Mouse (Mus musculus) embryo, embryonic 11.5 days (tissue): ENCODE data around the gene Zc3h12c.
A peak's percentile ranks its signal among the peaks of the same experiment; 100 is the strongest.

Experiments used
- DNase-seq: peaks from one replicate; pipeline ENCODE4 v3.0.0-alpha.2; 2012; ENCODE audit warnings: low read depth, low spot score

Gene Zc3h12c

DNA sequence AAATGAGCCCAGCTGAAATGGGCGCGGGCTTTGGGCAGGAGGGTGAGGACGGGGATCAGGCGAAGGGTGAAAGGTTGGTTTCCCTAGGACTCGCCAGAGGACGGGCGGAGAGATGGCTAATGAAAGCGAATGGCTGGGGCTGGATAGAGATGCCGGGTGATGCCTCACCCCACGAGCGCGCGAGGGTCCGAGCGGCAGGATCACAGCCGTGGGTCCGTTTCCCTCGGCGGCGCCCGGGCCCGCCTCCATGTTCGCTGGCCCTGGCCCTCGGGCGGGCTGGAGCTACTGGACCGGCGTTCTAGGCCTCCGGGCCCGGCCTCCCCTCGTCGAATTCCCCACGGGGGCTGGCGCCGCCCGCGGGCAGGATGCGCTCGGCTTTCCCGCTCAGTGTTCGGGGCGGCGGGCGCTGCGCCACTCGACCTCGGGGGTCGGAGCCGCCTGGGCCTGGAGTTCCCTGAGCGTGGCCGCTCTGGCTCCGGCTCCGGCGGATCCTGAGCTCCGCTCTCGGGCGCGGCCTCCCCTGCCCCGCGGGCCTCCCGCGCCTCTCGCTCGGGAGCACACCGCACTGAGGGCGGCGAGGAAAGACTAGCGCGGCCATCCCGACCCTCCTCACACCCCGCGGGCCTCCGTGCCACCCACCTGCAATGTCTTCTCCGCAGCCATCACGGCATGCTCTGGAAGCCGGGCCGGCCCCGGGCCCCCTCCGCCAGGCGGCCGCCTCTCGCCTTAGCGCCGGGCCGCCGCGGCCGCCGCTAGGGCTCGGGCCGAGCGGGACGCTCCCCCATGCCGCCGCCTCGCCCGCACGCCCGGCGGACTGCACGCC, at the start of gene Zc3h12c:
Zc3h12c (minus strand) TSS at position 710 of the 823 bp plus-strand sequence.
- peak; percentile 38 for DNase-seq

DNA sequence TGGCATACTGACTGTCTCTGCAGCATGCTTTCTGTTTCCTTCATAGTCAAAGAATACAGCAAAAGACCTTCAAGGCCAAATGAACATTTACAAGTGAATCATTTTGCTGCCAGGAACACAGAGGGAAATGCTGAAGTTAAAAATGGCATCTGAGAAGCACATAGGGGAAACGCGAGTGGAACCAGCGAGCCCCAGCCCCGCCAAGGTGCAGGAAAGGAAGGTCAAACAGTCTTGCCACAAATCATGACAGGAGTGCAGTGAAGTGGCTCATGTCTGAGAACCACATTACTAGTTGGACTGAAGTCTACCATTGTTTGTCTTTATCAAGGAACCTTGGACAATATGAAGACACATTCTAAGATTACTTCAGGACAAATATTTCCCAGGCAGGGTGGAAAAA, 49.3 kb upstream of the Zc3h12c start:
- no peak for DNase-seq

DNA sequence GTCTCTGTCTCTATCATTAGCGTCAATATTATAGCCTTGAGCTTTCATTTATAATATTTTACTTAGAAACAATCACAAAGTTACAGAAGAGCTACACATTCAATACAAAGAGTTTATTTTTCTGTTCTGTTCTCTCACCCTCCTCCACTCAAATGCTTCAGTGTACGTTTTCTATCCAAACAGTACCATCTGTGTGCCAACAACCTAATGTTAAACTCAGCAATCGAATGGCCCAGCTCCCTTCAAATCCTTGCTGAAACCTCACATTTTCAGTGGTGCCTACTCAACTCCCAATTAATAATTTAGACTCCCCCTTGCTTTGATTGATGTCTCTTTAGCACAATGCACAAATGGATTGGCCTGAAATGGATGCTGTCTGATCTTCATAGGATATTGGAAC, 46.9 kb upstream of the Zc3h12c start:
- no peak for DNase-seq

DNA sequence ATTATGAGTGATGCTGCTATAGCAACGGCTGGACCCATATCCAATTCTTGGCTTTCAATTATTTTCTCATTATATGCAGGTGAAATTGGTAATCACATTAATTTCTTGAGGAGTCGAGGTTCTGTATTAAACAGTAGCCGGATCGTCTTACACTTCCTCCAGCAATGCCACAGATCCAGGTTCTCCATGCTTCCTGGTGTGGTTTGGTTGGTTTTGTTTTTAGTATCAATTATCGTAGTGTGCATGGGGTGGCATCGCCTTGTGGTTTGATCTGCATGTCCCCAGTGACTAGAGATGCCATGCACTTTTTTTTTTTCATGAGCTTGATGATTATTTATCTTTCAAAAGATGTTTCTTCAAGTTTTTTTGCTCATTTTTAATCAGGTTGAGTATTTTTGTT, 44.0 kb upstream of the Zc3h12c start:
- no peak for DNase-seq

DNA sequence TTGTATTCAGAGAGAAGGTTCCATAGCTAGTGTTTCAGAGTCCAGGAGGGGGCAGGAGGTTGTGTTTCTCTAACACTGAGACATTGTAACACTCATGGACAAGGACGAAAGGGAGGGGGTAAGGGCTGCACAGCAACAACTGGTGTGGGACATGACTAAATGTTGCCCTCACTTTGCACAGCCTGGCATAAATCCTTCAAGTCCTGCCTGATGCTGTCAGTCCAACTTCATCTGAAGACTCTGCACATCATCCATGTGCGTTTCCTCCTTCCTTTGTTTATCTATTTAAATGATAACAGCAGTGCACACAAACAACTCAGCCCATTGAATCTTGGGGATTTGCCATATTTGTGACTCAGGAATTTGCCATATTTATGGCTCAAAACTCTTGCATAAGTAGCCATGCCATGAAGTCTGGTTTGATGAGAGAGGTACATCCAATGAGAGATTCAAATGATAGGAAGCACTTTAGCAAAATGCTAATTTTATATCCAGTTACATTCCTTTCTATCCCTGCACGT, 40.2 kb upstream of the Zc3h12c start:
- no peak for DNase-seq

DNA sequence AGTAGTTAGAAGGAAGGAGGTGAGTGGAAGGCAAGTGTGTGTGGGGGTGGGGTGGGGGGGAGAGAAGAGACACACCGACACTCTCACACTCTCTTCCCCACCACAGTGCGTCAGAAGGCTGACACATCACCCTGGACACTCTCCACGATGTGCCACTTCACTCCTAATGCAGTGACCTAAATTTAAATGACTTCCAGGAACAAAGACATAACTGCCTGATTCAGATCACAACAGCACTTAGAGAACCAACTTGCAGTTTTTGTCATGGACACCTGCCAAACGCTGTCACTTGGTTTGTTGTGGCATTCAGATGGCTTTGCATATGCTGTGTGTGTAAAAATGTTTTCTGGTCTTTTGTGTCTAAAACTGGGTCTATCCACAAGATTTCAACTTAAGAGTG, 34.8 kb upstream of the Zc3h12c start:
- DNase-seq = no peak

DNA sequence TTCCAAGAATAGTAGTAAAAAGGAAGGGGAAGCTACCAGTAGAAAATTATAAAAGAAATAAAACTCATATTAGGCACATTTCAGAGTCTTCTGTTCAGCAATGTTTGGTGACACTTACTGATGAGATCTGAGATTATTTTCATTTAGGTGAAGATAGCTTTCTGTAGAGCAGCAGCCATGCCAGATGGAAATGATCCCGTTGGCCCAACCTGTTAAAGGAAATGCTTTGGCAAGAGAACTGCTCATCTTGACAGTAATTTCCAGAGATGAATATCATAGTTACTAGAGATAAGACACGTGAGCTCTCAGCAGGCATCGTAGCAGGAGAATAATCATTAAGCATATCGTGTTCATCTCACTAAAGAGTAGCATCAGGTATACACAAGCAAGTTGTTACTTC, 31.9 kb upstream of the Zc3h12c start:
- DNase-seq = no peak

DNA sequence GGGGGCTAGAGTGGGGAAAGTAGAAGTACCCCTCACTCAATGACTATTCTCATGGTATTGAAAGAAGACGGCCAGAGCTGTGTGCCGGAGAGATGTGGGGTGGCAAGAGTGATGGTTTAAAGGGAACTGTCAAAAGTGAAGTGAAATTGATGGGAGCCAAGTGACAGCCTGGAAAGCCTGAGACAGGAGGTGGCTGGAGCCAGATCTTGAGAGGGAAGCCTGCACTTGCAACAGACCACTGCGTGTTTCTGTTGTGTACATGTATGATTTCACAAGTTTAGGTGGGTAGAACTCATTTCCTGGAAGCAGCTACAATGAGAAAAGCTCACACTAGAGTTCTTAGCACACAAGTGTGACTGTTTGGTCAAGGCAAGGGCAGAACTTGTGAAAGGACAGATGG, 27.5 kb upstream of the Zc3h12c start:
- DNase-seq = no peak

DNA sequence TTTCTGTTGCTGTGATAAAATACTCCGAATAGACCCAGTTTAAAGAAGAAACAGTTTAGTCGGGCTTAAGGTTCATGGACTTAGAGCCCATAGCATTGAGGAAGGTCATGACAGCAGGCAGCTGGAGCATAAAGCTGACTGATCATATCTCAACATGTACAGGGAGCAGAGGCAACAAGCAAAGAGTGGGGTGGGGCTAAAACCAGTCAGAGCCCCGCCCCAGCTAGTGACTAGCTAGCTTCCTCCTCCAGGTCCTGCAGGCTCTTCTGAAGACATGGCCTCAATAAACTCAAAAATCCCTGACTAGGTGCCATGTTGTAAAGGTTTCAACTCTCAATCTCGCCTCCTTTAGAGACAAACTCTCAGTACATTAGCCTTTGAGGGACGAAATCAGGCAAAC, 25.5 kb upstream of the Zc3h12c start:
- no peak for DNase-seq

DNA sequence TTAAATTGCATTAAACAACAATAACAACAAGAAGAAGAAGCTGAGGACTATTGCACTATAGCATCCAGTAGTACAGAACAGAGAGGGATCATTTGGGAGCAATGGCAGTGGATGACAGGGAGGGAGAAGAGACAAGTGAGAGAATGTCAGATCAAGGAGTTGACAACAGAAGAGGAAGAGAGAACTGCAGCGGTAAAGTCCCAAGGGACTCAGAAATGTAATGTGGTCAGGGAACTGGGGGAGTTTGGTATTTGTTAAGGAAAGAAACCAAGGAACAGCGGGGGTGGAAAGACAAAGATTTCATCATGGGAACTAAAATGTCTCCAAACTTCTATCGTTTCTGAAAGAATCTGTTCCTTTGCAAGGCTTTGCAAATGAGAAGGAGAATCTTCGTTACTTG, 22.5 kb upstream of the Zc3h12c start:
- DNase-seq = no peak

DNA sequence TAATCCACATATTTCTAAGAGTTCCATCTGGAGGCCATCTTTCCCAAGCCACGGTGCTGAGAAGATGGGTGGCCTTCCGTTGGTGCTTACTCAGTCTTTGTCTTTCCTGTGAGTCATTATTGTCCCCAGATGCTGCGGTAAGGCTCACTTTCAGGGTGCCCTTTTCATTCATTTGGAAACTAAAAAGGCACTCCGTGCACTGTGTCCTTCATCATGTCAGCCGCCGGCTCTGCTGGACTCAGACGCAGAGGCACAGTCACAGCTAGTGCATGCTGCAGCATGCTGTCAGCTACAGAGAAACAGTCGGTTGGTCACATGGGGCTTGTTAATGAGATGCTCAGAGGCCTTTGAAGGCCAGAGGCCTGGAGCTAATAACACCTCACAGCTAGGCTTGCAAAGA, 19.7 kb upstream of the Zc3h12c start:
- peak; percentile 17 for DNase-seq

DNA sequence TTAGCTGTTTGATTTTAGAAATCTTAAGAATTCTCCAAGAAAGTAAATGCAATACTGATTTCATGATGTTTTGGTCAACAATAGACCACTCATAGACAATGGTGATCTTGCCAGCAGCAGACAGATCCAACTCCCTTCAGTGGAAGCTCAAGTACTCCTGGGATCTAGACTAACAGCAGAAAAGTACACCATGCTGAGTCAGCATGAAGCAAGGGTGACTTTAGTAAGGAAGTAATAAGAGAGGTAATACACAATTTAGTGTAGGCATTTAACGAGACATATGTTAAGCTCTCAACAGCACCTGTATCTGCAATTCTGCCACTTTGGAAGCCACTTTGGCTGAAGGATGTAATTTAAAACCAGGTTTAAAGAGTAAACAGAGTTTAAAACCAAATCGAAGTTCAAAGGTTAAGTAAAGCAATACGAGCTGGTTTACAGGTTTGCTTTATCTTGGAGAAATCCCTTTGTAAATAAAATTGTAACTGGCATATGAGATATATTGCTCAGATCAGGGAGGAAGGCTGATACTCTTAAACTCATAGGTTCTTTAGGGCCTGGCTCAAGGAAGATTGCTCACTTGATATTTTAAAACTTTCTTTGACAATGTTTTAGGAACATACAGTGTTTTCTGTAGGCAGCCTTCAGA, 18.0 kb upstream of the Zc3h12c start:
- no peak for DNase-seq

DNA sequence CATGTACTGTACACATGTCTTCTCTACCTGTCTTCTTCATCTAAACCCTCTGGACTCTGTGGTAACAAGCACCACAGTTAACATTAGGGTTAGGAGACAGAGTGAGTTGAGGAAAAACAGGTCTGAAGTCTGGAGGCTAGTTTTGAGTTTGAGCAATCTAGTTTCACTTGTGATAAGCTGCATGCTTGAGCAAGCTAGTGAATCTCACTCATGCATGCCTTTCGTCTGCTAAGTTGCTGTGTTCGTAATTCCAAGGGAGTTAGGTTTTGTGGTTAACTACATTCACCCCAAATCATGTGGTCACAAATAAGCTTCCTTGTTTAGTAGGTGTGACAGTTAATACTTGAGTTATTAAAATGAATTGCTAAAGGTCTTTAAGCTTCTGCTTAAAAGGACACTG, 13.0 kb upstream of the Zc3h12c start:
- no peak for DNase-seq

DNA sequence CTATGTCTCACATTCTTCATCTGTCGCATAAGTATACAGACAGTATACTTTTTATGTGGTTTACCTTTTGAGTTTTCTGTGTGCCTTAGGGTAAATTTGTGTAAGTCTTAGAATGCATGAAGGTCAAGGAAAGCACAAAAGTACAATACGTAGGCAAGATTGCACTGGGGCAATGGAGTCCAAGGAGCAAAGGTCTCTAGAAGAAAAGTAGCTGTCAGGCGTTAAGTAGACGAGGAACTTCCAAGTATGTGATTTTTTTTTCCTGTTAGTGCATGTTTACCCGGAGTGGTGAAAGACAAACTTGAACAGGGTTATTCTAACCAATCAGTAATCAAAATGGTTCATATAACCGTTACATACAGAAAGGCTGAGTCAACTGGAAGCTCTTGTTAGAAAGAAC, 12.5 kb upstream of the Zc3h12c start:
- no peak for DNase-seq

DNA sequence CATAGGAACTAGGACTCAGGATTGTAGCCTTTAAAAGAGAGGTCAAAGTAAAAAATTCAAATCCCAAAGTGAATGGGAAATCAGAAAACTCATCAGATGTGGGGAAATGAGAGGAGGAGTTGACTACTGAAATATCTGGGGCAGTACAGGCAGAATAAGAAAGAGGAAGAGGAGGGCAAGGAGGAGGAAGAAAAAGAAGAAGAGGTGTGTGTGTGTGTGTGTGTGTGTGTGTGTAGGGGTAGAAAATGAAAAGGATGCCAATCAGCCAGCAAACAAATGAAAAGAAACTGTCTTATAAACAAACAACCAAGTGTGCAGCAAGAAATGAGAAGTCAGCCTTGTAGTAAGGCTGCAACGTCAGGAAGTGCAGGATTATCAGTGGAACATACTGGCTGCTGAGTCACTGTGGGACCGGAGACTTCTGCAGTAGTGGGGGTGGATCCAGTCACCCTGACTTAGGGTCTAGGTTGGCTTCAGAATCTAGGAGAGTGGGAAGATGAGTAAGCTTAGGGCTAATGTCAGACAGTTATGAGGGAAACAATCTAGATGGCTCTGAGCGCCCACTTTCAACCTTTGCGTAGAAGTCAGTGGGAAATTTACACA, 7.0 kb upstream of the Zc3h12c start:
- DNase-seq = no peak

DNA sequence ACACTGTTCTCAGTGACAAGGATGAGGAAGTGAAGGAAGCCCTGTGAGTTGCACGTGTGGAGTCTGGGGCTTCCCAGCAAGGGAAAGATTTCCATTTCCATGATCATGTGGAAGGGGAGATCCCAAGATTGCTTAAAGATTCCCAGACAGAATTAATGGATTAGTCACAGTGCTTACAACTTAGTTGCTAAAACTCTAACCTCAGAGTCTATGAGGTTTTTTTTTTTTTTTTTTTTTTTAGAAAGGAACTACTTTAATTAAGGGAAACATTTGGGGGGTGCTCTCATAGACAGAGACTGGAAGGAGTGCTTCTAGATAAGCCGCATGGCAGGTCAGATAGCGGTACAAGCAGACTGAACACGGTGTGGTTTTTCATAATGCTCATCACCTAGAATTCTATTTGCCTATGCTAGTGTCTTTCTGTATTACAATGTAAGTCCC, 6.3 kb upstream of the Zc3h12c start:
- DNase-seq = no peak

DNA sequence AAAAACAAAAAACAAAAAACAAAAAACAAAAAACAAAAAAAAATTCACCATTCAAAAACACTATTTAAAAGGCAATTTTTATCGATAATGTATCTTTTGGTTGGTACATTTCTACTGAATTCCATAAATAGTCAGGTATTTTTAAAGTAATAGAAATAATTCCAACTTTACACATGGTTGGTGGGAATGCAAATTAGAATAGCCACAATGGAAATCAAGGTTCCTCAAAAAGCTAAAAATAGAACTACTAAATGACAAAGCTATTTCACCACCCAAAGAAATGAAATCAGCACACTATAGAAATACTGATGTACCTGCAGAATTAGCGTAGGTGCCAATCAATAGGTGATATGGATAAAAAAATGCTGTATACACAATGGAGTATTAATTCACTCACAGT, 5.6 kb upstream of the Zc3h12c start:
- no peak for DNase-seq

DNA sequence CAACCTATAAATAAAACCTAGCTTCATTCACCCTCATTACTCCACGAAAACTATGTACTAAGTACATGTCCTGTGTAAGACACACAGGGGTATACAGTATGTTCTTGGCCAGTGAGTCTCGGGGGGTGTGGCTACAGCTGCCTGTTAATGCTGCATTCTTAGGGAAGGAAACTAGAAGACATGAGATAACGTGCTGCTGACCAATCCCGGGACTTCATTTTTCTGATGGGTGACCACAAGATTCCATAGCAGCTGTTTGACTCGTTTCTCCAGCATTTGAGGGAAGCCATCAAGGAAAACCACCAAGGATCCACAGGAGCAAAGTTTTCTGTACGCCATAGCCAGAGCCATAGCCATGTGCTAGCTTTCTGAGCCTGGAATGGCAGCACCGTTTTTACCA, 4.2 kb upstream of the Zc3h12c start:
- no peak for DNase-seq

DNA sequence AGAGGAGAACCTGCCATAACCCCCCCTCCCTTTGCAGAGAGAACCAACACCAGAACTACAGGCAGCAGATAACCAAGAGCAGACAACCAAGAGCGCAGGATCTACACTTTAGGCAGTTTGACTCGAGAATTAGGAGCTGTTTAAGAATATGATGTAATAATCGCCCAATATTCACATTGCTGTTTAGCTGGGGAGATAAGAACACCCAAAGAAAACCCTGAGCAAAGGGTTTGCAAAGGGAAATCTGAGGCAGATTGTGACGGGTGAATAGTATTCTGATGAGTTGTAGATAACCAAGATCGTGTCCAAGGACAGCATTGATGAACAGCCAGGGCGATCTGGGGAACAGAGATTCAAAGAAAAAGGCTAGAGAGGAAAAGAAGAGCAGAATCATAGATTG, 2.3 kb upstream of the Zc3h12c start:
- DNase-seq = no peak

DNA sequence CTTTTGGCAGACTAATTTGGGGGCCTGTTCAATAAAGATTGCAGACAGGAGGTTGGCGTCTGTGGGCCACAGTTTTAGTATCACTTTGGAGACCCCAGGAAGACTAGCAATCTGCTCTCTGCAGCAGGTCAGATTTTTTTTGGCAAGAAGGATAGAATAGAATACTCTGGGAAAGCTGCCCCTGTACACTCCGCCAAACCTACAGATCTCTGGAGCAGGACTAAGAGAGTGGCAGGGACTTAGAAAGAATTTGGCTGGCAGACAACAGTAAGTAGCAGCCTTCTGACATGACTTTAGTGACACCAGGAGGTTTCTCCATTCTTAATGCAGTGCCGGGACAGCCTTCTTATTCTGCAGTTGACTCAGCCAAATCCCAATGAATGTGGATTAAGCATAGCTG, 1.8 kb upstream of the Zc3h12c start:
- no peak for DNase-seq

DNA sequence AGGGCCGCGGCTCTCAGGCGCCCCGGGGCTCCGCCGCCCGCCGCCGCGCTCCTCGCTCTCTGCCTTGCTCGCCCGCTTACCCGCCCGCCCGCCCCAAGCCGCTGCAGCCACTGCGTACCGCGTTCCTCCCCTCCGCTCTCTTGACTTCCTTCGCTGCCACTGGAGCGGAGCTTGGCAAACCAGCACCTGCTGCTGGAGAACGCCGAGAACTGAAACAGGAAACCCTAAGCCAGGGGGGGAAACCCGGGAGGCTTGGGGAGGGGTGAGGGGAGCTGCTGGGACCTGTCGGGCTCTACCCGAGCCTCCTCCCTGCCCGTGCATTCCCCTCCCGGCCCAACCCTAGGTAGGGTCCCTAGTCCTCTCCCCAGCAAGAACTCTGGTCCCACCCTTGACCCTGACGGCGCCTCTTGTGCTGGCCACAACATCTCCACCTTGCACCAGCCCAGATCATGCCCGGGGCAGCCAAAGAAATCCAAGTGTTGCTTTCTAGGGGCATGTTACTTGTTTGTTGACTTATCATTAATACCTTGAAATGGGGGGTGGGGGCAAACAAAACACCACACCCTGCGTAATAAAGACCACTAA, 406 bp upstream of the Zc3h12c start:
- DNase-seq = peak; percentile 68

DNA sequence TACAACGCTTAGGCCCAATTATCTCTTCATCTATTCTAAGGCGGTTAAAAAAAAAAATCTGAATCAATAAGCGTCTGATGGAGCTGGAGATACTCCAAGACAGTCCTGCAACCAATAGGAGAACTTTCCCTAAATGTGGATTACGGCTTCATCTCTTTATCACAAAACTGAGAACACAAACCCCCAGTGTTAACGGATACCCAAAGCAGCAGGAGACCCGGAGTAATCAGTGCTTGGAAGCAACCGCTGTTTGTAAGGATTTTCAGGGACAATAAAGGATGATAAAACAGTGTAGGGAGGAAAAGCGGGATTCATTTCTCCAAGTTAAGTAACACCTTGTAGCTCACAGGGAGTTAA, 888 bp downstream of the Zc3h12c start:
- DNase-seq = no peak
